Mouse (Mus musculus): Measurements from ENCODE around the gene Glp2r. TPM values are rescaled to one million over a fixed set of nuclear protein-coding genes. Genes with fewer than 3 reads are reported as not detected.
A peak's percentile ranks its signal among the peaks of the same experiment; 100 is the strongest.

The Glp2r gene
- total RNA-seq, 2 experiments from 2014 or later, result 1.9 to 2.7 TPM

DNA sequence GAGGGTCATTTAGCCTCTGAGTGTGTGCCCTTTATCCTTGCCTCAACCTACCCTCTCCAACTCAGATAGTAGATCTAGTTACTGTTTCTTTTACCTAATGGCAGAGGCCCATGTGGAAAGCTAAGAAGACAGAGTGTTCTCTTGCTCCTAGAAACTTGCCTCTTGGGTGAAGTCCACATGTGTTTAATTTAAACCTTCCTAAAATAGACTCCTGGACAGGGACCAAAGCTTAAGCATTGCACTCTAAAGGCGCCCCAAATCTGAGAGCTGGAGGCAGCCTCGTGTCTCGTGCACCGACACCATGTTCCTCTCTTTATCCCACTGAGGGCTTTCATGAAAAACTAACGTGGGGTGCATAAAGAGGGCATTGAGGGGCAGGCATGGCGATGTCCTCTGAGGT is 43.9 kb downstream of the Glp2r start:
- DNase-seq, result no peak

GRCm38 (mm10) chr11:67723231-67724013 is 47.5 kb downstream of the Glp2r start:
- no peak for DNase-seq

DNA sequence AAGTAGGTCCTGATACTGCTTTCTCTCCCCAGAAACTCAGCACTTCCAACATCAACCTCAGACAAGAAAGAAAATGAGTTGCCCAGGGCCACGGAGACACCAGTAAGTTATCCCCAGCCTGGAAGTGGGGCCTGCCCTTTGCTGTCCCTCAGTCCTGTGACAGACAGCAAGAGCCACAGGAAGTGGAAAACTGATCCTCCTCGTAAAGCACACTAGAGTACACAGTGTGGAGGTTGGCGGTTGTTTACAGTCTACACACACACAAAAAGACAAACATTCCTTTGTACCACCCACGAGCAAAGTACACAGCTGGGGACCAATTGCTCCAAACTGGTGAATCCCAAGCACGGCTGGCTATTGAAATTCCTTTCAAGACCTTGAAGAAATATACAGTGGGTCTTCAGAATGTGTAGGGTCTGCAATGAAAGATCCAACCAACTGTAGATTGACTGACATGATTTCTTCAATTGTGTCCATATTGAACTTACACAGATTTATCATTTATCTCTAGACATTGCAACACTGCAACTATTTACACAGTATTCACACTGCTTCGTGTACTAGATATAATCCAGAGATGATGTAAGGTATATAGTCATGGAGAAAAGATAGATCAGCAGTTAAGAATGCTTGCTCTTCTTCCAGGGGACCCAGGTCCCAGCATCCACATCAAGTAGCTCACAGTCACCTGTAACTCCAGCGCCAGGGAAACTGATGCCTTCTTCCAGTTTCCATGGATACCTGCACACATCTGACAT is 48.4 kb downstream of the Glp2r start:
- no peak for DNase-seq

- no peak for DNase-seq
Measured at GRCm38 (mm10) chr11:67721485-67721884, 49.5 kb downstream of the Glp2r start.

GRCm38 (mm10) chr11:67715382-67715781 is 55.6 kb downstream of the Glp2r start:
- no peak for DNase-seq

GRCm38 (mm10) chr11:67712976-67713375 is 58.0 kb downstream of the Glp2r start:
- no peak for DNase-seq

- no peak for DNase-seq
Measured at GRCm38 (mm10) chr11:67694703-67695376, 76.1 kb downstream of the Glp2r start, which contains the start of gene Rcvrn. TSS of gene Rcvrn (plus strand) at chr11:67695326.

GRCm38 (mm10) chr11:67686109-67686508 is 84.8 kb downstream of the Glp2r start:
- DNase-seq, result no peak

GRCm38 (mm10) chr11:67681871-67682270 is 89.1 kb downstream of the Glp2r start:
- no peak for DNase-seq

GRCm38 (mm10) chr11:67679930-67680329 is 91.0 kb downstream of the Glp2r start:
- DNase-seq, result no peak

DNA sequence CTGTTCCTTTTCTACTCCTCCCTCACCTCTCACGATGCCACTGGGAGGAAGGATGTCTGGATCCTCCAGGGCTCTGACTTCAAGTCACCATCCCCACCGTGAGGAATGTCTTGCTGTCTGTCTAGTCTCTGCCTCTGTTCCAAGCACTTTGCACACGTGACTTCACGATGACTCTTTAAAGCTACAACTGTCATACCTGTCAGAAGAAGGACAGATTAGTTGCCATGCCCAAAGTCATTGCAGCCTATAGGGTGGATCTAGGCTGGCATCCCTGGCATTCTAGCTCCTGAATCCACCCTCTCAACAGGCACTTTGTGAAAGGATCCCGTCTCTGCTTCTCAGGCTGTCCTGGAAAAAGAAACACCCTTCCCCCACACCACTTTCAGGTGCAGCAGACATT is 91.7 kb downstream of the Glp2r start:
- DNase-seq, result no peak

- DNase-seq, result peak; percentile 42 to 68
Measured at GRCm38 (mm10) chr11:67675562-67676540, 95.1 kb downstream of the Glp2r start.

DNA sequence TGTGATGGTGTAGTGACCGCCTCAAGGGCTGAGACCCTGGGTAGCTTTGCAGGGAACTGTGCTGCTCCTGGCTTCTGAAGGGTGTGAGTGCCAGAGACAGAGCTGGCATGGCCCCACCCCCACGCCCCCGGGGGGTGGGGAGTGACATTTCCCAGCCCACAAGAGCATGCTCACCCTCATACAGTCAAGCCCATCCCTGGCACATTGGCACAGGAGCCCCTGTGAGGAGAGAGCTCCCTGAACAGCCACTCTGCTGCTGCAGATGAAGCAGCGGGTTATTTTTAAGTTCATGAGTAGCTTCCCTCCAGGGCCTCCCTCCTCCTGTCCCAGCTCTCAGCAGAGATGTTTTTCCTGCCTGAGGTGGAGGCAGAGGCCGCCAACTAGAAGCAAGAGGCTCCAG is 98.8 kb downstream of the Glp2r start:
- no peak for DNase-seq

DNA sequence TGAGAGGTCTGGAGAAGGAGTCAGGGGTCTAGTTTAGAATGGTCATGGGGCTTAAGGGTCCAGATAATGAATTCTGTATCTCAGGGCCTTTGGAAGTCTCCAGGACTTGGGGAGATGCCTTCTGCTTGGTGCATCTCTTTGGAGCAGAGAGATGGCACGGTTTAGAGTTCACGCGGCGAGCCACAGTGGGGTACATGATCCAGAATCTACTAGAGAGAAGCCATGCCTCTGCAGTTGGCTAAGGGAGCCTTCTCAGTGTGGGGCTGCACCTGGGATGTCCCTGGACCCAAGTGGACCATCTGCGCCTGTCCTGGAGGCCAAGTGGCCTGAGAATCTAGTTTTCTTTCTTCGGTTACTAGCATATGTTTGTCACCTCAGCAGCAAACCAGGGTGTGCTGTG is 100.9 kb downstream of the Glp2r start:
- DNase-seq, result no peak

DNA sequence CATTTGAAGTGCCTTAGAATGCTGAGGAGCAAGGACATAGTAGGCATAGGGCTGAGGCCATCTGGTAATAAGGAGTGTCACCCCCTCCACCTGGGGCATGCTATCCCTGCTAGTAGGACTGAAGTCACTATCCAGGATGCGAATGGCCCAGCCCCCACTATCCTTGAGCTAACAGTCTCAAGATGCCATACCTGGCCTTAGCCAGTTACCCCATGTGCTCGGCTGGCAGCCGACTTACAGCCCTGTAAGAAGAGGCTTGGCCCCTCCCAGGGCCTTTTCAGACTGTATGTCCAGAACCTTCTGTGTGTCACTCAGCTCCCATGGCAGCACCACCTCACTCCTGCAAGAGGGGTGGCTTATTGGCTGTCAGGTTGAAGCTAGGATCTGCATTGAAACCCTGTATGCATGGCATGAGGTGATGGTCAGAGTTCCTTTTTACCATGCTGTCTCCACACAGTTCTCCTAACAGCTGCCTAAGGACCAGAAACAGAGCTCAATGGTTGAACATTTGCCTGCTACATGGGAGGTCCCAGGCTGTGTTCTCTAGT is 102.4 kb downstream of the Glp2r start:
- no peak for DNase-seq

- DNase-seq, result peak; percentile 72 to 75
Measured at GRCm38 (mm10) chr11:67667531-67668332, 103.2 kb downstream of the Glp2r start.

DNA sequence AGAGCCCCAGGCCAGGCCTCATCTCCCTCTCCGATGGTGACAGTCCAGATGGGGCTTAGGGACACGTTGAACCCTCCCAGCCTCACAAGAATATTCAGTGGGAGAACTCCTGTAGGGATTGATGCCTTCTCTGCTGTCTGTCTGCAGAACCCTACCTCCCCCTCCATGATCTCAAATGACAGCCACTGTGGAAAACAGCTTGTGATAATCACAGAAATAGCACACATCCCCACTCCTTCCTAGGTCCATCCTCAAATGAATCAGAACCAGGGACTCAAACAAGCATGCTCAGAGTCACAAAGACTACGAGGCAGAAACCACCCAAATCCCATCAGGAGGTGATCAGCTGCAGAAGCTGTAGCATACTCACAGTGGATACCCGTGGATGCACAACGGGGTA is 104.8 kb downstream of the Glp2r start:
- no peak for DNase-seq

DNA sequence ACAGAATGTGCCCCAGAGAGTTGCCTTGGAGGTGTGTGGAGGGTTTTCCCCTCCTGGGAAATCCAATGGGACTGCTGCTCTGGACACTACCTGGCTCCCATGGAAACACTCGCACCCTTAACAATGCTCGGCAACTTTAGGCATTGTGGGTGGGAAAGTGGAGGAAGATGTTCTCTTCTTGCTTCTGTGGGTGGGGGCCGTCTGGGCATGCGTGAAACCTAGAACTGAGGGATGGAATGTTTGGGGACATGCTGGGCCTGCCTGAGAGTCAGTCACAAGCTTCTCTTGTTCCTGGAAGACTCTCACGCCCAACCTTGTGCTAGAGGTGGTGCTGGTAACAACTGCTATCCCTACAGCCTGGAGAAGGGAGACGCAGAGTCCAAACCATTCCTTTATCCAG is 106.0 kb downstream of the Glp2r start:
- peak in 1 of 2 experiments; percentile 47 for DNase-seq

- peak; percentile 60 to 72 for DNase-seq
Measured at GRCm38 (mm10) chr11:67664261-67664660, 106.7 kb downstream of the Glp2r start.

- no peak for DNase-seq
Measured at GRCm38 (mm10) chr11:67663437-67663836, 107.5 kb downstream of the Glp2r start.

GRCm38 (mm10) chr11:67661465-67661864 is 109.5 kb downstream of the Glp2r start:
- DNase-seq, result no peak
